Mouse (Mus musculus) cerebellum, adult 2 months (tissue): ENCODE data around the gene Glycam1. TPM values are rescaled to one million over a fixed set of nuclear protein-coding genes. Genes with fewer than 3 reads are reported as not detected.

ENCODE experiments used
- DNase-seq, 2 experiments: peaks; one replicate each; pipeline ENCODE4 v3.0.0; 2021
- H3K27ac ChIP-seq: fragments of 200-500 bp; 2 replicates; pipeline ENCODE4 v1.5.1; 2012; ENCODE audit warnings: low read length, control low read depth, inconsistent platforms; ENCODE audit not compliant: insufficient read depth
- H3K27me3 ChIP-seq: fragments of 200-500 bp; 2 replicates; pipeline ENCODE4 v1.6.1; 2012; ENCODE audit warnings: inconsistent platforms, mild to moderate bottlenecking, low read length, moderate library complexity; ENCODE audit not compliant: control insufficient read depth, insufficient read depth
- H3K4me1 ChIP-seq: fragments of 200-500 bp; 2 replicates; pipeline ENCODE4 v1.6.1; 2011; ENCODE audit warnings: low read length; ENCODE audit not compliant: control insufficient read depth, insufficient read depth
- H3K4me3 ChIP-seq: fragments of 200-500 bp; replicated peaks from 2 replicates; pipeline ENCODE3; 2011; ENCODE audit warnings: mild to moderate bottlenecking, low read depth, low read length, control low read depth; ENCODE audit not compliant: insufficient read depth
- CTCF ChIP-seq: fragments of 200-500 bp; IDR thresholded peaks from 2 replicates; pipeline ENCODE4 v1.5.1; 2011; ENCODE audit warnings: low read depth, mild to moderate bottlenecking, control low read depth, low read length, moderate library complexity, borderline replicate concordance; ENCODE audit not compliant: insufficient read depth
- POLR2A ChIP-seq: fragments of 200-500 bp; IDR thresholded peaks from 2 replicates; pipeline ENCODE4 v1.6.1; 2011; ENCODE audit warnings: low read length, control low read depth, borderline replicate concordance; ENCODE audit not compliant: insufficient read depth
- WGBS: fragments of 180-500 bp; shearing (Covaris S2); methylation state at CpG from one replicate; pipeline ENCODE4 v1.1.7; 2018; 5-methylcytosine and 5-hydroxymethylcytosine counted together
- polyA plus RNA-seq: library from polyadenylated mRNA; depleted of rRNA; stranded (reverse); fragments of >200 nt; gene quantifications from 2 replicates; pipeline ENCODE4 v1.2.3, GENCODE M21; 2012; rRNA removed

Glycam1 gene
- polyA plus RNA-seq, 1 experiment, result not detected

DNA sequence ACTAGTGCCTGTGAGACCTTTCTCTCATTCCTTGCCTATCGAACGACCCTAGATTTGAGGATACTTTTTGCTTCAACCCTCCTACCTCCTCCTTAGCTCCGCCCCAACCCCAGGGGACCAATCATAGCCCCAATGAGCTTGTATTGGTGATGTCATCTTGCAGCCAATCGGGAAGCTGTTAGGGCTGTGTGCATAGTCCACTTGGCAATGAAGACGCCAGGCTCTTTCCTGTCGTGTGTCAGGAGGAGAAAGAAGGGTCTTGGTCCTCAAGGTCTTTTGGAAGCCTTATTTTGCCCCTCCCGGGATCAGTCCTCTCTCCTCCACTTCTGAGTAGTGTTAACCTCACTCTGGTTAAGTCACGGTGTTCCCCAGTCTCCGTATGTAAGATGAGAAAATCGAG, 50.8 kb downstream of the Glycam1 start:
- H3K27ac ChIP-seq, result peak overlapping the region; percentile 61; the same call in 1 of the 2 replicates
- peak; percentile 85 to 92 for DNase-seq
- TF ChIP-seq POLR2A (peak; percentile 82; the same call in 1 of the 2 replicates), CTCF (no peak)
- no peaks in the 10 kb centered on the region for H3K27me3 ChIP-seq
- 0% methylated on average over 10 of the region's 10 CpGs for WGBS
- peaks cover 6% of the 10 kb centered on the region; the same call in 1 of the 2 replicates for H3K4me1 ChIP-seq
- peak overlapping the region; percentile 50 for H3K4me3 ChIP-seq

- DNase-seq, result peak; percentile 33 to 51
- Histone ChIP-seq H3K27me3 (no peaks in the 10 kb centered on the region), H3K27ac (peak overlapping the region; percentile 61), H3K4me3 (peak overlapping the region; percentile 50), H3K4me1 (peaks cover 2% of the 10 kb centered on the region; the same call in 1 of the 2 replicates)
- no peak for TF ChIP-seq CTCF
- TF ChIP-seq POLR2A, result no peak
- WGBS, result 1% methylated on average over 7 of the region's 7 CpGs
These were observed 51.3 kb downstream of the Glycam1 start for GRCm38 (mm10) chr15:103513621-103514031.

Other genes with a start within 250 kb of the Glycam1 start
- 91.4 and 96.6 TPM in 2 replicates for gene Zfp385a, start 225.0 kb downstream of the Glycam1 start, polyA plus RNA-seq
- 1.6 TPM in 2 replicates for gene Itga5, start 198.3 kb downstream of the Glycam1 start, polyA plus RNA-seq
- 0.16 TPM in 1 of 2 replicates, not detected in the other for gene Gtsf1, start 134.6 kb downstream of the Glycam1 start, polyA plus RNA-seq
- gene Gtsf2, start 116.6 kb downstream of the Glycam1 start, polyA plus RNA-seq, result 0.38 and 1.4 TPM in 2 replicates
- 2.0 and 2.2 TPM in 2 replicates for gene Nckap1l, start 111.3 kb downstream of the Glycam1 start, polyA plus RNA-seq
- 57.5 and 62.5 TPM in 2 replicates for gene Pde1b, start 62.0 kb downstream of the Glycam1 start, polyA plus RNA-seq
- gene Ppp1r1a, start 27.1 kb downstream of the Glycam1 start, polyA plus RNA-seq, result 28.3 and 30.0 TPM in 2 replicates
- not detected in 2 replicates for gene Mucl1, start 190.4 kb upstream of the Glycam1 start, polyA plus RNA-seq